Mouse (Mus musculus) right cerebral cortex, postnatal 4 days (tissue): ENCODE results near the gene Myh7b.

Experiments
- DNase-seq: peaks from one replicate; pipeline ENCODE4 v3.0.0-alpha.2; 2022

Gene Myh7b

GRCm38 (mm10) chr2:155637411-155637810 is 26.4 kb downstream of the Myh7b start:
- DNase-seq = no peak

- DNase-seq = no peak
Measured at GRCm38 (mm10) chr2:155640656-155641055, 29.6 kb downstream of the Myh7b start.

- DNase-seq = no peak
Measured at GRCm38 (mm10) chr2:155641540-155642472, 30.8 kb downstream of the Myh7b start.

GRCm38 (mm10) chr2:155645746-155646145 is 34.7 kb downstream of the Myh7b start:
- no peak for DNase-seq

- DNase-seq = no peak
Measured at GRCm38 (mm10) chr2:155652618-155653017, 41.6 kb downstream of the Myh7b start.

- DNase-seq = no peak
Measured at GRCm38 (mm10) chr2:155655759-155656372, 44.9 kb downstream of the Myh7b start.

GRCm38 (mm10) chr2:155662390-155662789 is 51.4 kb downstream of the Myh7b start:
- DNase-seq = no peak

- peak; percentile 54 for DNase-seq
Measured at GRCm38 (mm10) chr2:155663097-155663496, 52.1 kb downstream of the Myh7b start.

- no peak for DNase-seq
Measured at GRCm38 (mm10) chr2:155663910-155664460, 53.0 kb downstream of the Myh7b start.

GRCm38 (mm10) chr2:155667881-155668280 is 56.9 kb downstream of the Myh7b start:
- no peak for DNase-seq

- no peak for DNase-seq
Measured at GRCm38 (mm10) chr2:155668461-155668860, 57.4 kb downstream of the Myh7b start.

GRCm38 (mm10) chr2:155671236-155671635 is 60.2 kb downstream of the Myh7b start:
- DNase-seq = no peak

- peak; percentile 64 for DNase-seq
Measured at GRCm38 (mm10) chr2:155673546-155673945, 62.5 kb downstream of the Myh7b start.

GRCm38 (mm10) chr2:155675118-155675517 is 64.1 kb downstream of the Myh7b start:
- DNase-seq = no peak

- DNase-seq = no peak
Measured at GRCm38 (mm10) chr2:155679586-155680110, 68.6 kb downstream of the Myh7b start.

GRCm38 (mm10) chr2:155680591-155680990 is 69.6 kb downstream of the Myh7b start:
- DNase-seq = no peak

- no peak for DNase-seq
Measured at GRCm38 (mm10) chr2:155681194-155681593, 70.2 kb downstream of the Myh7b start.

- DNase-seq = no peak
Measured at GRCm38 (mm10) chr2:155681874-155682273, 70.9 kb downstream of the Myh7b start.

GRCm38 (mm10) chr2:155683137-155683536 is 72.1 kb downstream of the Myh7b start:
- no peak for DNase-seq

GRCm38 (mm10) chr2:155683821-155684220 is 72.8 kb downstream of the Myh7b start:
- DNase-seq = no peak
